Mouse (Mus musculus): ENCODE data around the gene Hs3st3b1.

The Hs3st3b1 gene

DNA sequence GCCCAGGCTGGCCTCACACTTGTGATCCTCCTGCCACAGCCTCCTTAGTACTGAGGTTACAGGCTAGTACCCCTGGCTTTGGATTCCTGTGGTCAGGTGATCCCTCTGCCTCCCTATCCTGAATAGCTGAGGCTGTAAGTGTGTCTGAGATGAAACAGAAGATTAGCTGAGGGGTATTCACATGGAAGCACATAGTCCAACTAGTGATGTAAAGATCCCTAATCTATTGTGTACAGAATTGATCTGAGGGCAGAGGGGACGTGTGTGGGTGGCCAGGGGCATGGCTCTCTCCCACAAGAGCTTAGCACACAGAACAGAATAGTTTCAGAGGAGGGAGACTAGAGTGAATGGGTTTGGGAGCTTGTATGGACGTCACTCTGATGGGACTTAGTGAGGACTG is 41.8 kb downstream of the Hs3st3b1 start:
- no peak for DNase-seq (ENCODE audit: low spot score)

DNA sequence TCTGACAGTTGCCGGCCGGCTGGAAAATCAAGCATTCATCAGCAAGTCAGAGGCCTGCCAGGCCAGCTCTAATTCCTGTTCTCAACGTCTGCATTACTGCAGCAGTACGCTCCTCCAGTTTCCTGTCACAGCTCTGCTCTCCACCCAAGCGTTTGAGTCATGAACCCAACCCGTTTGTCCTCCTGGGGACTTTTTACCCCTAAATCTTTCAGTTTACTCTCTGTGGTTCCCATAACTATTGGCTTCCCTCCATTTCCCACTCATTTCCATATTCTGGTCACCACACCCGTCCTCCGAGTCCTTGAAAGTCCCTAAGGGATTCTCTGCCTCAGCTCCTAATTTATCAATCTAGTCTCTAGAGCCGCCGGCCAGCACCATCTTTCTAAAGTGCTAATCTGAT is 42.8 kb downstream of the Hs3st3b1 start:
- DNase-seq (ENCODE audit: low spot score) = no peak

DNA sequence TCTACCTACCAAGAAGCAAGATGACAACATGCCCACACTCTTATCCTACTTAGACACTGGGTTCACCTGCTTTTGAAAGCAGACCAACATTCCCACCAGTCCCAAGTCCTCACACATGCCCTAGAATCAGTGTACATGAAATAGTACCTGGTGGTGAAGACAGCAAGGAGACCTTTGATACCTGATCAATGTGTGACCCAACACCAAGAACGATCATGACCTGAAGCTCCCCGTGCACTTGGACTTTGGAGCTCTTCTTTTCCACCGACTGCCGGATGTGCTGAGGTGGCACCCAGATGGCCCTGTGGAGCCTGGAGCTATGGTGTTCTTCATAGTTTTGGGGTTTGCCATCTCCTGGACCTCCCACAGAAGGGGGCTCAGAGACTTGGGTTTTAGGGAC is 43.5 kb downstream of the Hs3st3b1 start:
- no peak for DNase-seq (ENCODE audit: low spot score)

DNA sequence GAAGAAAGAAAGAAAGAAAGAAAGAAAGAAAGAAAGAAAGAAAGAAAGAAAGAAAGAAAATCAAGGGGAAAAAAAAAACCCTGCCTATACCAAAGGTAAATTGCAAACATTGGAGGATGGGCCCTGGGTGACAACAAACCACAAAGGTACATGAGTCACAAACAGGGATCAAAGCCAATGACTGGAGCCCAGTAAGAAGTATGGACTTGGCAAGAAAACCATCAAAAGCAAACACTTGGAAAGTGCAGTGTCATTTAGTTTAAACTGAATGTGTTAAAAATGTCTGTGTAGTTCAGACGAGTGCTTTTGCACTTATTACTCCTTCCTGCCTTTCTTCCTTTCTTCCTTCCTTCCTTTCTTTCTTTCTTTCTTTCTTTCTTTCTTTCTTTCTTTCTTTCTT is 59.3 kb downstream of the Hs3st3b1 start:
- DNase-seq (ENCODE audit: low spot score) = no peak

DNA sequence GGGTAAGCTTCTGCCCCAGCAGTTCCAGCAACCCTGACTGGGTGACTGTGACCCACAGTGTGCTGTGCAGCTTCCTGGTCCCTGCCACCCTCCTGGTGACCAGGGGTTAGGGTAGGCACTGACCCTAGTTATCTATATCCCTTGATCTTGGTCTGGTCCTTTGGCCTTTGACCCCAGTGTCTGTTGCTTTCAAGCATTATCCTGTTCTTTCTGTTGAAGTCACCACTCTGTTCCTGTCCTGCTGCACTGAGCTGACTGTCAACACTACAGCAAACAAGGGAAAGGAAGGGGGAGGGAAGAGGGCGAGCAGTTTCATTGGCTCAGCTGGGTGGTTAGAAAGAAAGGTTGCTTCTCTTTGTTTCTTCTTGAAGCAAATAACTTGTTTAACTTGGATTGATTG is 60.1 kb downstream of the Hs3st3b1 start:
- no peak for DNase-seq (ENCODE audit: low spot score)

DNA sequence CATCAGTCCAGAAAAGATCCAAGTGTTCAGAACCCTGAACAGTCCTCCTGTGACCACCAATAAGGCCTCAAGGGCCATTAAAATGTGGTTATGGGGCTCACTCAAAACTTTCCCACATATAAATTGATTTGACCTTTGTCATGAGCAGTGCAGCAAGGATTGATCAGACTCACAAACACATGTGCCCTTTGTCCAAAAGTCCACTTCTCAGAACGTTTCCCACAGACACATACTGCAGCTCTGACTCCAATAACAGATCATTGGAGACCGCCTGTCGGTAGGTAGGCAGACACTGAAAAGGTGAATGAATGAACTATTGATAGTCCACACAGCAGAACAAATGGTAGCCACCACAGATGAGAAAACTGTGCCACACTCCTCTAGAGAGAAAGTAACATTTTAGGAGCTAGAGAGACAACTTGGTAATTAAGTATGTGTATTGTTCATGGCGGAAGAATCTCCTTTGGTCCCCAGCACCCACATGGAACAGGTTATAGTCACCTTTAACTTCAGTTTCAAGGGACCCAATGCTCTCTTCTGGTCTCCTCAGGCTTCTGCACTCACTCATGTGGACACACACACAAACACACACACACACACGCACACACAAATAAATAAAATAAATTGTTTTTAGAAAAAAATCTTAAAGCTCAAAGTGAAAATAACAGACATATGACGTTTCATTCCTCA is 70.9 kb downstream of the Hs3st3b1 start:
- no peak for DNase-seq (ENCODE audit: low spot score)

DNA sequence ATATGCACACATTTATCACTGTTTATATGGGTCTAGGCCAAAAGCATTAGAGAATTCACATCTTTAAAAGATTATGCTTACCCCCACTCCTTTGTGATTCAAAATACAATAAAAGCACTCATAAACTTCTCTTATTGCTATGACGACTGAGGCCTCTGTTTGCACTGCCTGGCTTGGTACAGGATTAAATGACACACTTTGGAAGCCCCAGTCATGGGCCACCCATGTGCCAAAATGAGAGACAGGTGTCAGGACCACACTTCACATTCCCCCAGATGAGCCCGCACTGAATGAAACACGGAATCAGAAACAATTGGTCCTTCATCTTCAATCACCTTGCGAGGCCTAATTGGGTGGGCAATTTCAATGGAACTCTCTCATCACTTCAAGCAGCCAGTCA is 71.8 kb downstream of the Hs3st3b1 start:
- no peak for DNase-seq (ENCODE audit: low spot score)

DNA sequence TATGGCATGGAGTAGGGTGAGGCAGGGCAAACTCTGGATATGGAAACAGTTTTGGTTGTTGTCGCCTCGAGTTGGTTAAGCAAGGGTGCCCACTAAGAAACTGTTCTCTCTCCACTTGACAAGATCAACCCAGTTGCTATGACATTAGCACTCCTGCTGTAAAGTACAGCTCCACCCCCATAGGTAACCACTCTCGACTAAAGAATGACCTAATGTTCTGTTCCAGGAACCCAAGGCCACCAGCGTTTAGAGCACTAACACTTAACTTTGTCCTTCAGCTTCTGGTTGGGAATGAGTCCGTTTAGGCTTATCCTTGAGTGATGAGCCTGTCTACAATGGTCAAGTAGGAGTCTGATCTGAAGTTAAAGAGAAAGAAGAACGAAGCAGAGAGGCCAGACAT is 76.7 kb downstream of the Hs3st3b1 start:
- no peak for DNase-seq (ENCODE audit: low spot score)

DNA sequence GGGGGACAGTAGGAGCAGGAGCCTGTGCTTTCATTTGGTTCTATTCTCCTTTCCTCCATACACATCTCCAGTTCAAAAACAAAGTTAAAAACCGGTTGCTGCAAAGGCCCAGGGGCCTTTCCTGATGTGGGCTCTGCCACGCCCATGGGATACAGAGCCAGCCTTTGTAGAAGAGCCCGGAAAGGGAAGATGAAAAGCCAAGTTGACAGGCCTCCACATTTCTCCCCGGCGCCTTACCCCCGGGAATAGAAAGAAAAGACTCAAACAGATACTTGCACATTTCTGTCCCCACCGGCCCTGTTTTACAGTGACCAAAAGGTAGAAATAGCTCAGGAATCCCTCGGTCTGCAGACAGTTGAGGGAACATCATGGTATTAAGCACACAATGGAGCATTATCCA is 77.4 kb downstream of the Hs3st3b1 start:
- DNase-seq (ENCODE audit: low spot score) = no peak

DNA sequence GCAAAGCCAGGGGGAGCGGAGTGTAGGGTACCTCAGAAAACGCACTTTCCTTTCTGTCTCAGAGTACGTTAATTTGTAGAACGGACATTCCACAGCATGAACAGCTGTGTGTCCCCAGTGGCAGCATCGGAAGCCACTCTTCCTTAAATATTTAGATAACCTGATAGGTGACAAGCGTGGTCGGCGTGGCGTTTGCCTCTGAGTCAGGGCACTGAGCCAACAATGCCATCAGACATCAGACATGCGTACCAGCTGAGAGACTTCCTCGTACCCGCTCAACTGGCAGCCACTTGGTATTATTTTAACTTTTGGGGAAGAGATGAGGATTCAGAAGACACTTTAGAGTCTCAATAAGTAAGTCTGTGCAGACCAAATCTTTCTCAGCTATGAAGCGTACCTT is 84.6 kb downstream of the Hs3st3b1 start:
- DNase-seq (ENCODE audit: low spot score) = no peak

Data from T-cell, adult 2 months (primary cell).